Mouse (Mus musculus) layer of hippocampus, adult 18-20 months (tissue): ENCODE data around the gene Iqschfp. TPM values are rescaled to one million over a fixed set of nuclear protein-coding genes. Genes with fewer than 3 reads are reported as not detected.

Experiments used
- DNase-seq, 2 experiments: peaks; one replicate each; pipeline ENCODE4 v3.0.0; 2022; ENCODE audit warnings: low spot score in 2 of 2
- total RNA-seq, 2 experiments: library from RNA; stranded (reverse); gene quantifications; 2 replicates each; pipeline ENCODE4 v1.2.3; 2021

Gene Iqschfp
- total RNA-seq, 2 experiments from 2014 or later: 12.3 to 13.2 TPM

DNA sequence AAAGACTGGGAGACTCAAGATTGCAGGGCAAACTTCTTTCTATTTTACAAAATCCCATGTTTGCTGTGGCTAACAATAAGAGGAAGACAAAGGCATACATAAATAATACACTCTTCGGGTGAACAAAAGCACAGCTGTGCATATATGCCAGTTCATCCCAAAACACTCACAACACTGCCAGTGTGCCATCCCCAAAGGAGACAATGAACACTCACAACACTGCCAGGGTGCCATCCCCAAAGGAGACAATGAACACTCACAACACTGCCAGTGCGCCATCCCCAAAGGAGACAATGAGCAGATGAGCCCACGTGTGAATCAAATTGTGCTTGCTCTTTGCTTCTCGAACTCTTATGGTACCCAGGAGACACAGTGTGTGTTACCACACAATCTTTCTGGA is 527.8 kb downstream of the Iqschfp start:
- DNase-seq: no peak

DNA sequence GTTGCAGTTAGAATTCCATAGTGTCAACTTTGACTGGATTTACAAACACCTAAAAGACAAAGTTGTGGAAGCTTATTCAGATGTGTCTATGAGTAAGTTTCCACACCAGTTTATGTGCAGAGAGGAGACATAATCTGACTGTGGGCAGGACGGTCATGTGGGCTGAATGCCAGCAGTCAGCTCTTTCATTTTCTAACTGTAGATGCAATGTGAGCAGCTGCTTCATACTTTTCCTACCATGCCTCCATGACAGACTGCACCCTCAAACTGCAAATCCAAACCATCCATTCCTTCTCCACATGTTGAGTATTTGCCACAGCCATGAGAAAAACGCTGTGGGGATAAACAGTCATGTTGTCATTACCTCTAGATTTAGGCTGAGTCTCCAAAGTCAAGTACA is 528.9 kb downstream of the Iqschfp start:
- no peak for DNase-seq

DNA sequence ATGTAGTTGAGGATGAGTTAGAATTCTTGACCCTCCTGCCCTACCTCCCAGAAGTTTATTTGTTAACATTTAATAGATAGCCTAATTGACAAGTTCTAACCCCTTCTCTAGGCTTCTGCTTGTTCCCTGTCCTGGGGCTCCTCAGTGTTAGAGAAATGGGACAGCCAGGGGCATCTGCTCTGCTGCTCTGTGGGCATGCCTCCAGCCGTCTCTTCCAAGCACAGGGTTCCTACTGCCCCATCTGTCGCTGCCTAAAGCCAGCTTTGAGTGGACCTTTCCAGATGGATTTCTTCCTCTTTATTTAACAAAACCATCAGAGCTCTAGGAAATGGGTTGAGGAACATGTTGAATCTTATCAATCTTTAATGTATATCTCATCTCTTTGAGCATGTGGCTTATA is 529.8 kb downstream of the Iqschfp start:
- DNase-seq: peak in 1 of 2 experiments; percentile 15

DNA sequence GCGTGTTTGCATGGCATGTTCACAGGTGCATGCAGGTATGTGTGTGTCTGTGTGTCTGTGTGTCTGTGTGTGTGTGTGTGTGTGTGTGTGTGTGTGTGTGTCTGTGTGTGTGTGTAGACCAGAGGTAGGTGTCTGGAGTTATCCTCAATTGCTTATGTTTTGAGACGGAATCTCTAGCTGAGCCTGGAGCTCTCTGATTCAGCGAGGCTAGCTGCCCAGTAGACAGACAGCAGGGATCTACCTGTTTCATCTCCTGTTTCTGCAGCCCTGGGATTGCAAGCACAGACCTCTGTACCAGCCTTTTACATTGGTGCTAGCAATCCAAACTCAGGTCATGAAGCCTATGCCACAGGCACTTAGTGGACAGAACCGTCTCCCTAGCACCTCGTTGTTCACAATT is 536.0 kb downstream of the Iqschfp start:
- DNase-seq: no peak

DNA sequence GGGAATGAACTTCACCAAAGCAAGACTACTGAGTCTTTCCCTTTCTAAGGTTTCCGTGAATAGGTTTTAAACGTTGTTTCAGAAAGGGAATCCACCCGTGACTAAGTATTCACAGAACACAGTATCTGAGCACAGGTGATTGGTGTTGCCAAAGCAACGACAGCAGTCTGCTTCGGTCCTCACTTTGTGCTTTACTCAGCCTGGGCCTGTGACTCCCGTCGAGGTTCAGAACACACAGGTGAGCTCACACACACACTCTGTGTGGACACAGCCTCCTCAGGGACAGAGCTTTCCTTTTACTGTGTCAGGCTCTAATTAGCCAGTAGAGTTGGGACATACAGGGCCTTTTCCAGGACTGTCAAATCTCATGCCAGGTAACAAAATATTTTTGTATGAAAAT is 542.4 kb downstream of the Iqschfp start:
- no peak for DNase-seq

DNA sequence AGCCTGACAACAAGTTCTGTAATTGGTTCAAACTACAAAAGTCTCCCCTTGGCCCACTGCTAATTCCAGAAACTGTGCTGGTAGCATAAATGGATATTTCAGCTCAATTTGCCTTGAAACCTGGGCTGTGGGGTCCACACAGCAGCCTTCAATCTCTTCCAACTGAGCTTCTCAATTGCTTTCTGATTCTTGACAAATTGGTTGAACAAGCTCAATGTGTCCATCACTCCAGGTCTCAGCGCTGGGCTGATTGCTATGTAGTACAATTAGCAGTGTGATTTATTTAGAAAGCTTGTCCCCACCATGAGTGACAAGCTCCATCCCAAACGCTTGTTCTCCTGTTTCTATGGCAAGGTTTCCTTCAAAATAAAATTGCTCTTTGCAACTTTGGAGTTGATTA is 542.9 kb downstream of the Iqschfp start:
- no peak for DNase-seq

DNA sequence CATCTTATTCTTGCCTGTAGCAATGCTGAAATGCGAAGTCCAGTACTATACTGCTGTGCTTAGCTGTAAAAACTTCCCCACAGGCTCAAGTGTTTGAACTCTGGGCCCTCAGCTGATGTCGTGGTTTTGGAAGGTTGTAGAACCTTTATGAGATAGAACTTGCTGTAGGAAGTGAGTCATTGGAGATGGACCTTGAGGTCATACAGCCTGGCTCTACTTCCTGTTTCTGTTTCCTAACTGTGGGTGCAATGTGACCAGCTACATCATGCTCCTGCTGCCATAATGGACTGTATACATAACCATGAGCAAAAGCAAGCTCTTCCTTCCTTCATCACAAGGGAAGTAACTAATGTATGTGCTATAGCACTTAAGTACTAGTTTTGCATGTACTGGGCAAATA is 556.4 kb downstream of the Iqschfp start:
- DNase-seq: no peak

DNA sequence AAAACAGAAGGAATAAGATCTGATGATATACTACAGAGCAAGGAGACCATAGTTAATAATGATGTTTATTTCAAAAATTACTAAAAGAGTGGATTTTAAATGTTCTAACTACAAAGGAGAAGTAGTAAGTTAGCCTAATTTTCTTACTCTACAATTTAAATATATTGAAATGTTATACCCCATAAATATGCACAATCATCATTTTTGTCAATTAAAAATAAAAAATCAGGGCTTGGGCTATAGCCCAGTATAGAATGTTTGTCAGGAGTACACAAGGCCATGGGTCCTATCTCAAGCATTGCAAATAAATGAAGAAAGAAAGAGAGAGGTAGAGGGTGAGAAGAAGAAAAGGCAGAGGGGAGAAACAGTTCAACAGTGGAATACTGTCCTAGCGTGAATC is 559.6 kb downstream of the Iqschfp start:
- no peak for DNase-seq

DNA sequence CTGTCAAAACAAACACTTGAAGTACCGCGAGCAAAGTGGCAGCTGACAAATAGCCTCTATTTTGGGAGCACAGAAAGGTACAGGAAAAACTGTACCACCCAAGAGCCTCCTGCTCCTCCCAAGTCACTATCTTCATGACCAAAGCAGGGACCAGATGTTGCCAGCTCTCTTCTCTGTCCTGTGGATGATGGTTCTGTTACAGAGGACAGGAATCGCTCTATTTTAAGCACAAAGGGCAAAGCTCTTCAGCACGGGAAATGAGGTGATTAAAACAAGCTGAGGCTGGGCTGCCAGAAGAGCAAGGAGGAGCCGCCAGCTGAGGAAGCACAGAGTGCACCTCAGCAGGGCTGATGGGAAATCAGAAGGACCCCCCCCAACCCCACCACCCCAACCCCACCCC is 561.2 kb downstream of the Iqschfp start:
- no peak for DNase-seq

DNA sequence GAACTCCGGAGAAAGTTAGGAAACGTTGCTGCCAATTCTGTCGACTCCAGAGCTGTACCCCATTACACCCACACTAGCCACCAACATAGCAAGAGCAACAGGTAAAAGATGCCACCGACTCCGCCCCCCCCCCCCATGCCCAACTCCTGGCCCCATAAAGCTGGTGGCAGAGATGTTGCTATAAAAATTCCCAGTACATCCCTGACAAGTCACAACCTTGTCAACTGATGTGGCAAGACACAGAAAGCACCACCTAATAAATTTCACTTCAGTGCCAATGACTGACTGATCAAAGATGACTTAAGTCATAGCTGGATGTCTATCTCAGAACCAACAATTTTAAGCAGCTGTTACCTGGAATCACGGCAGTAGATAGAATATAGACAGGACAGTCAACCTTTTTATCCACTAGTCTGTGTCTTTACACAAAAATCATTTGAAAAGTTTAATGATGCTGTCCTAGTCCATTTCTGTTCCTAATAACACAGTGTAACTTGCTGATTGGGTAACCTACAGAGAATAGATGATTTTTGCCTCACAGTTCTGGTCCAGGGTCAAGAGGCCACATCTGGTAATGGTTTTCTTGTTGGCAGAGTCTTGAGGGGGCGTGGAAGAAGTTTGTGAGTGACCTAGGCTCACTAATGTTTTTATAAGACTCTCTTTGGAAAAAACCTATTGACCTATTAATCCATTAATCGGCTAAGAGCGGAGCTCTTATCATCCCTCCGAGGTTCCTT is 561.9 kb downstream of the Iqschfp start:
- no peak for DNase-seq

DNA sequence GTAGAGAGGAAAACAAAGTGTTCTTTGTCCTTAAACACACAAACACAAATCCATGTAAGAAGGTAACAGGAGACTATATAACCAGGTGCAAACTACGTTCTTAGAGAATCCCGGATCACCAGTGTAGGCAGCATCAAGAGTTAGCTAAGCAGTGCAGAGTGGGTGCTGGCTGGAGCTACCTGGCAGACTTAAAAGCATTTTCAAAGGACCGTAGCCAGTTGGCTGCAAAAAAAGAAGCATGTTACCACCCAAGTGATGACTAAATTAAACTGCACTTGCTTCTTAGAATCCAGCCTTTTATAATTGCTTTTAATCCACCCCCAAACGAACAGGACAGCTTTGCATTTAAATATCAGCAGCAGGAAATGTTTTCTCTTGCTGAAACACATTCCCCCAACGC is 574.6 kb downstream of the Iqschfp start:
- DNase-seq: peak; percentile 42 to 68

DNA sequence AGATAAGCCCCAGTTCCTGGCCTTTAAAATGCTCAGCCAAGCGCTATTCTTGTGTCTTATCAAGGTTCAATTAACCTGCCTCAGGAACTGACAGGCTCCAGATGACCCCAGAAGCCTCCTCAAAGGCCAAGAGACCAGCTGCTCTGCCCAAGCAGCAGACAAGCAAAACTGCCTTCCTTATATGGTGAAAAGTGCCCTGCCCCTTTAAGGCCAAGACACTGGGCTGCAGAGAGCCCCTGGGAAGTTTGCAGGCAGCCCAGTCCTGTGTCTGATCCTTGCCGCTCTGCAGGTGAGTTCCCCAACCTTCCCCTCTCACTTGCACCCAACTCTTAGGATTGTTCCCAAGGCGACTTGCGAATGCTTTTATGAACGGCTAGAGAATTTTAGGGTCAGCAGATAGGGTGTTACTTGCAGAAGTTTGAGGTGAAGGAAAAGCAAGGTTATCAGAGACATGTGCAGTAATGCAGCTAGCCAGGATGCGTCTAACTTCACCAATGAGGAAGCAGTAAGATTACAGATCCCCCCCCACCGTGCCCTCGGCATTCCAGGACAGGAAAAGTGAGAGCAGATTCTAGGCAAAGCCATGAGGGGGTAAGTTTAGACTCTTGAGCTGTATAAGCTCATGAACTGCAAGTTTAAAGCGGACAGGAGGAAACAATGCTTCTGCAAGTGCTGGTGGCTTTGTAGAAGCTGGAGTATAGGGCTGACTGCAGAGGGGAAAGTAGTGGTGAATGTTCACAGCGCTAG is 576.1 kb downstream of the Iqschfp start:
- no peak for DNase-seq

DNA sequence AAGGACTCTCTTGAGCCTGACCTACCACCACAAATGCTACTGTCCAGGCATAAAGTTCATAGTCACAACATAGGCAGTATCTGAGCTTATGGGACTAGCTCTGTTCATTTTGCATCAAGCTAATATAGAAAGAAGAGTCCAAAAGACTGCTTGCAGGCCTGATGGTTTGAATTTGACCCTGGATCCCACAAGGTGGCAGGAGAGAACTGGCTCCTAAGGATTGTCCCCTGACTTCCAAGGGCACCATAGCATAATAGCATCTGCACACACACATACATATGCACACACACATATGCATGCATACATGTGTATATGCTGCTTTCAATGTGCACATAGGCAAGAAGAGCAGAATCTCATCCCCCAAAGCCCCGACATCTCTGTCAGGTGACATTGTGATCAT is 577.6 kb downstream of the Iqschfp start:
- no peak for DNase-seq

DNA sequence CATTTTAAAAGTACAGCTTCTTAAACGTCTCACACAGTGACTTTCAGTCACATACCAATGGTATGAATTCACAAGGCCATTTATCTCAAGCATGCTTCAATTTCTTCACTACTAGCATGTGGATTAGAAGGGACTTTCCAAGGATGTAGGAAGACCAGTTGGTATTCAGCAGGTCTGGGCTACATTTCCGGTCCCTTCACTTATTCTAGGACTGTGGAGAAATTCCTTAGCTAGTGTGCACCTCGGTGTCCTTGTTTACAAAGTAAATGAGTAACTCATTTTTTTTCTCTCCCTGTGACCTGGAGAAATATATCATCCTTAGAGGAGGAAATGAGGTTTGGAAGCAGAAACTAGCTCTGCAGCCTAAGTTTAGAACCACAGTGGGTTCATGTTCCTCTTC is 578.0 kb downstream of the Iqschfp start:
- no peak for DNase-seq

DNA sequence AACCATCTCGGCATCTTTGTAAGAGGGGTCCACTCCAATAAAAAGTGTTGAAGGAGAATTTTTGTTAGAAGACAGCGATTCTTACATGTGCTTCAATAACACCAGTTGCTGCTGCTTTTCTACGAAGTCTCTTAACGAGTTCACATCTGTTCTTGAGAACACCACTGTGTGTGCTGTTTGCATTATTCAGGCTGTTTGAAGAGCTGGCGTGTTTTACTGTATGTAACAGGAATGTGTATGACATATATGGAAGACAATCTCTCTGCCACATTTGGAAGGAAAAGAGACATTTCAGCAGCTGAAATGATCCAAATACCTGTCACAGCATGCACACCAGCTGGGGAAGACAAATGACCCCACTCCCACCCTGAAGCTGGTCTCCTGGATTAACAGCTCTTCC is 578.6 kb downstream of the Iqschfp start:
- DNase-seq: no peak

DNA sequence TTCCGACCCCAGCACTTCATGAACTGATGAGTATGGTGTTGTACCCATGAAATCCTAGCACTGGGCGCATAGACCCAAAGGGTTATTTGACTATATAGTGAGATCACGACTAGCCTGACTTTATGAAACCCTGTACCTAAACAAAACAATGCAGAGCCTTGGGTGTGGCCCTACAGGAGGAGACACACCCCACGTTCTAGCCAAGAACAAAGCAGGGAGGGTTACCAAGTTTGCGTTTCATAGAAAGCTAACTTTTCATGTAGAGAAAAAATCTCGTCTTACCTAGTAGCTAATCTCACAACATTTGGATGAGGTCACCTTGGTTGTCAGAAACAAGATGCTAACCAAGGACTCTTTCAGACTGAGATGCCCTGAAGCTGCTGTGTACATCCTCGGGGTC is 584.3 kb downstream of the Iqschfp start:
- DNase-seq: no peak

DNA sequence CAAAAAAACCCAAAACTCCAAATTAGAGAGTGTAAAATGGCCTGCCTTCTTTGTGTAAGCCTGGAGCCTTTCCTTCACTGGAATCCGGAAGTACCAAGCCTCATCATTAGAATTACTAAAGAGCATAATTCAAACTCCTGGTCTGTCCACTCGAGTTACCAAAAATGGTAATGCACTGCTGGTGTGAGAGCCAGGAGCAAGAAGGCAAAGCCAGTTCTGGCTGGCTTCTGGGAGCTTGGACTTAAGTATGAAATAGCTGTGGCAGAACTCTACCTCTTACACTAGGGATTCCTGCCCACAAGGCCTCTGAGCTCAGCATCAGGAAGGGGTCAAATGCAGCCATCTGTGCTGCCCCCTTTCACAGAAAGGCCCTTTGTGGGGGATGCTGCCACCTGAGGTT is 585.4 kb downstream of the Iqschfp start:
- no peak for DNase-seq

DNA sequence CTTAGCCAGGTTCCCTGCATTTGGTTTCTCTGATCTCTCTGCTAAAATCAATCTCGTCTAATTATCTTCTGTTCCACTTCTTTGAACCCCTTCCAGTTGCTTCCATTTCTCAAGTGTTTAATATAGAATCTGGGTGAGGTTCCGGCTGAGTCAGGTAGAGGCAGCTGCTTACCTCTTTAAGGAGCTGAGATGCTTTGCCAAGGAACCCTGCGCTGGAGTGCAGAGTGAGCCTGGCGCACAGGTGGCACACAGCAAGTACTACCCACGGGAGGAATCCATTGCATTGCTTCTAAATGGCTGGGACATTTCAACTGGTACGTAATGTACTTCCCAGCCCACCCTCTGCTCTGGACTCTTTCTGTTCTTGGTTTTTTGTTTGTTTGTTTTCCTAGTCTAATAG is 587.2 kb downstream of the Iqschfp start:
- DNase-seq: peak in 1 of 2 experiments; percentile 28

DNA sequence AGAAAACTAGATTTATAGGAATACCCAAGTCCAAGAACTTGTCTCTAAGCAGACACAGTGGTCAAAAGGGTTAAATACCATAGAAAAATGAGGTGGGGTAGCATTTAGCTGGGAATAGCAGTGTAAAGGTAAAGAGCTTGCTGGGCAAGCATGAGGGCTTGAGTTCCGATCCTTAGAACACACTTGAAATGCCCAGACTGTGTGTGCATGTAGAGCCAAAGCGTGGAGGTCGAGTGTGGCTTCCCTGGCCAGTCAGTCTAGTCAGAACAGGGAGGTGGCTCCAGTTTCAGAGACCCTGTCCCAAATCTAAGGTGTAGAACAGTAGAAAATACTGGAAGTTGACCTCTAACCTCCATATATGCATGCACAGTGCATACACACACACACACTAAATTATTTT is 591.5 kb downstream of the Iqschfp start:
- DNase-seq: no peak

DNA sequence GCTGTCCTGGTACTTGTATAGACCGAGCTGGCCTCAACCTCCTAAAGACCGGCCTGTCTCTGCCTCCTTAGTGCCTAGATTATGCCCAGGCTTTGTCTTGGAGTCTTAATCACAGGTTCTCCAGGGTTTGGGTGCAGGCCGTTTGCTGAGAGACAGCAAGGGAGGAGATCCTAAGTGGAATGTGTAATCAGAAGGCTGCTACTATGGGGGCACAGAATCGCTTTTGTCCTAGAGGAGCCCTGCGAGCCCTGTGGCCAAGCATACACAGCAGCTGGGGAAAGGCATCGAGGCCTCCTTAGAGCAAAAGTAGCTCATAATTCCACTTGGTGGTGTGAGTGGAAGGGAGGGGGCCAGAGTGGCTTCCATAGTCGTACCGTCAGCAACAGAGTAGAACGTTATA is 592.0 kb downstream of the Iqschfp start:
- DNase-seq: no peak

DNA sequence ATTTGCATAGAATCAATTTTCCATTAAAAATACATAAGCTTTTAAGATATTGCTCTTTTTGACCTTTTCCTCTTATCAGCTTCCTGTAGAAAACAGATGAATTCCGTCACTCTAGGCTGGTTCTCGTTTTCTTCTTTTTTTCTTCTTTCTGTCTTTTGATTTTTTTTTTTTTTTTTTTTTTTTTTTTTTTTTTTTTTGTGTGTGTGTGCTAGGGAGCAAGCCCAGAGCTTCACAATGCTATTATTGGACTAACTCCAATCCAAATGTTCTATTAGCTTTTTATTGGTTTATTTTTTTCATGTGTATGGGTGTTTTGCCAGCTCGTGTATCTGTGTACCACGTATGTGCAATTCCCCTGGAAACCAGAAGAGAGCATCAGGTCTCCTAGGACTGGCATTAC is 592.5 kb downstream of the Iqschfp start:
- no peak for DNase-seq

DNA sequence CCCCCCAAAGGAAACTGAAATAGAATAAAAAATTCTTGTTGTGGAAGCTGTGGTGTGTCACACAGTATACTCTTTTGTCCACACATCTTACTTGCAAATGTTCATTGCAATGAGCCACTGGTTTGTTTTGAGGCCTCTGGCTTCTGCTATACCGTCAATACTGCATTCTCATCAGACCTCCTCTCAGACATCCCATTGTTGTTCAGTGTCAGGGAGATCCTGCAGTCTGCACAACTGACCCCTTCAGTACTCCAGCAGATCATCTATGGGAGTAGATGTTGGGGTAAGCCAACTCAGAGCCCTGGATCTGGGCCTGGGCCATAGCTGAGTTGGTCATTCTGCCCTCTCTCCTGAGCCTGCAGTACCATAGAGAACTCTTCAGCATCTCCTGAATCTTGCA is 595.6 kb downstream of the Iqschfp start:
- no peak for DNase-seq

DNA sequence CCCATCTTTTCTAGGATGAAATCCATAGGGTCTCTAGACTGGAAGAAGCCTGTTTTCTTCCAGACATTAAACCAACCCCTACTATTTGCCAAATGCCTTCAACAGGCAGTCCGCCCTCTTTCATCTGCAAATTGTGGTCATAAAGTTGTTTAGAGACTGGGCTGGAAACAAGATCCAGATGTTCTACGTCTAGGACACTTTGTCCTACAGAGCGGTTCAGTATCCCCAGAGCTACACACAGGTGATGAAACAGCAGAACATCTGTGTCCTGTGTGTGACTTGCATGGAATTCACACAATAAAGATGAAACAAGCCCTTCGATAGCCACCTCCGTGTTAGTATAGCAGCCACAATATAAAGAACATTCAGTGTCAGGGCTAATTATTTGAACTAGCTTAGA is 596.3 kb downstream of the Iqschfp start:
- no peak for DNase-seq
